Mouse (Mus musculus): ENCODE measurements around the gene Prl7d1. TPM values are rescaled to one million over a fixed set of nuclear protein-coding genes. Genes with fewer than 3 reads are reported as not detected.
"Not testable (repeated sequence)": the region's sequence is repeated elsewhere in the genome, so short reads cannot be mapped to it uniquely, and the experiment has no call there.

Prl7d1 gene
- 0.08 TPM in 1 of 2 replicates, not detected in the other for polyA plus RNA-seq (2012; rRNA removed)

GRCm38 (mm10) chr13:27716636-27717035 is at the start of gene Prl7d1:
Gene Prl7d1, minus strand, starts transcription at chr13:27716736.
- no peak for DNase-seq
- WGBS = 91% methylated on average over 5 of the region's 5 CpGs
- no peak within 1 kb of the TSS for H3K27ac ChIP-seq (ENCODE audit: insufficient read depth, low read length)

GRCm38 (mm10) chr13:27734512-27735186 is 18.1 kb upstream of the Prl7d1 start:
- no peaks in the 10 kb centered on the region for H3K27me3 ChIP-seq (ENCODE audit: control insufficient read depth, insufficient read depth, low read length)
- no peak for DNase-seq
- H3K27ac ChIP-seq (ENCODE audit: insufficient read depth, low read length) = no peak overlapping the region
- TF ChIP-seq CTCF (IDR thresholded peaks at IDR 0.05; ENCODE audit: borderline replicate concordance, insufficient read depth, low read depth, low read length) (no peak), POLR2A (IDR thresholded peaks at IDR 0.05; ENCODE audit: borderline replicate concordance, insufficient read depth, low read length) (no peak)
- WGBS = 90% methylated on average over 10 of the region's 10 CpGs
- no peaks in the 10 kb centered on the region for H3K4me1 ChIP-seq (ENCODE audit: control insufficient read depth, insufficient read depth, low read length)
- H3K4me3 ChIP-seq (replicated peaks; ENCODE audit: insufficient read depth, low read depth, low read length) = no peak overlapping the region

More at GRCm38 (mm10) chr13:27716636-27717035, at the start of gene Prl7d1:
- Histone ChIP-seq H3K4me1 (ENCODE audit: control insufficient read depth, insufficient read depth, low read length) (no peaks in the 10 kb centered on the region), H3K4me3 (replicated peaks; ENCODE audit: insufficient read depth, low read depth, low read length) (no peak within 1 kb of the TSS), H3K27me3 (ENCODE audit: control insufficient read depth, insufficient read depth, low read length) (no peaks in the 10 kb centered on the region)
- no peak for TF ChIP-seq POLR2A (IDR thresholded peaks at IDR 0.05; ENCODE audit: borderline replicate concordance, insufficient read depth, low read length)
- TF ChIP-seq CTCF (IDR thresholded peaks at IDR 0.05; ENCODE audit: borderline replicate concordance, insufficient read depth, low read depth, low read length) = no peak

GRCm38 (mm10) chr13:27730286-27730959 is 13.9 kb upstream of the Prl7d1 start:
- H3K27ac ChIP-seq (ENCODE audit: insufficient read depth, low read length); H3K27me3 ChIP-seq (ENCODE audit: control insufficient read depth, insufficient read depth, low read length); H3K4me3 ChIP-seq (replicated peaks; ENCODE audit: insufficient read depth, low read depth, low read length); H3K4me1 ChIP-seq (ENCODE audit: control insufficient read depth, insufficient read depth, low read length); DNase-seq: not testable (repeated sequence)
- WGBS = 81% methylated on average over 5 of the region's 5 CpGs

- not testable (repeated sequence) for H3K4me3 ChIP-seq (replicated peaks; ENCODE audit: insufficient read depth, low read depth, low read length); H3K27ac ChIP-seq (ENCODE audit: insufficient read depth, low read length); H3K27me3 ChIP-seq (ENCODE audit: control insufficient read depth, insufficient read depth, low read length); H3K4me1 ChIP-seq (ENCODE audit: control insufficient read depth, insufficient read depth, low read length); DNase-seq
- 93% methylated on average over 3 of the region's 3 CpGs for whole genome bisulfite sequencing
Measured at GRCm38 (mm10) chr13:27725057-27725456, 8.5 kb upstream of the Prl7d1 start.

- Histone ChIP-seq H3K27ac (ENCODE audit: insufficient read depth, low read length) (no peak overlapping the region), H3K27me3 (ENCODE audit: control insufficient read depth, insufficient read depth, low read length) (no peaks in the 10 kb centered on the region), H3K4me3 (replicated peaks; ENCODE audit: insufficient read depth, low read depth, low read length) (no peak overlapping the region), H3K4me1 (ENCODE audit: control insufficient read depth, insufficient read depth, low read length) (no peaks in the 10 kb centered on the region)
- 60% methylated on average over 2 of the region's 2 CpGs for WGBS
- DNase-seq = no peak
- TF ChIP-seq POLR2A (IDR thresholded peaks at IDR 0.05; ENCODE audit: borderline replicate concordance, insufficient read depth, low read length) = no peak
- TF ChIP-seq CTCF (IDR thresholded peaks at IDR 0.05; ENCODE audit: borderline replicate concordance, insufficient read depth, low read depth, low read length) = no peak
Measured at GRCm38 (mm10) chr13:27706521-27706920, 10.0 kb downstream of the Prl7d1 start.

GRCm38 (mm10) chr13:27667936-27668335 is 48.6 kb downstream of the Prl7d1 start, which contains the start of gene Prl7a2:
Gene Prl7a2, minus strand, starts transcription at chr13:27668036.
- 82% methylated on average over 4 of the region's 4 CpGs for WGBS
- no peak within 1 kb of the TSS for H3K4me3 ChIP-seq (replicated peaks; ENCODE audit: insufficient read depth, low read depth, low read length)
- no peak for DNase-seq
- H3K27ac ChIP-seq (ENCODE audit: insufficient read depth, low read length) = no peak within 1 kb of the TSS
- no peaks in the 10 kb centered on the region for H3K4me1 ChIP-seq (ENCODE audit: control insufficient read depth, insufficient read depth, low read length)
- no peaks in the 10 kb centered on the region for H3K27me3 ChIP-seq (ENCODE audit: control insufficient read depth, insufficient read depth, low read length)
- TF ChIP-seq POLR2A (IDR thresholded peaks at IDR 0.05; ENCODE audit: borderline replicate concordance, insufficient read depth, low read length) (no peak), CTCF (IDR thresholded peaks at IDR 0.05; ENCODE audit: borderline replicate concordance, insufficient read depth, low read depth, low read length) (no peak)

GRCm38 (mm10) chr13:27660747-27661146 is 55.8 kb downstream of the Prl7d1 start:
- no peaks in the 10 kb centered on the region for H3K4me1 ChIP-seq (ENCODE audit: control insufficient read depth, insufficient read depth, low read length)
- no peak overlapping the region for H3K27ac ChIP-seq (ENCODE audit: insufficient read depth, low read length)
- 89% methylated on average over 2 of the region's 2 CpGs for WGBS
- TF ChIP-seq POLR2A (IDR thresholded peaks at IDR 0.05; ENCODE audit: borderline replicate concordance, insufficient read depth, low read length) = no peak
- no peak for TF ChIP-seq CTCF (IDR thresholded peaks at IDR 0.05; ENCODE audit: borderline replicate concordance, insufficient read depth, low read depth, low read length)
- no peaks in the 10 kb centered on the region for H3K27me3 ChIP-seq (ENCODE audit: control insufficient read depth, insufficient read depth, low read length)
- H3K4me3 ChIP-seq (replicated peaks; ENCODE audit: insufficient read depth, low read depth, low read length) = no peak overlapping the region
- no peak for DNase-seq

Other genes with a start within 250 kb of the Prl7d1 start
- not detected in 2 replicates for gene Prl8a8, start 203.5 kb downstream of the Prl7d1 start, polyA plus RNA-seq (2012; rRNA removed)
- 0.20 TPM in 1 of 2 replicates, not detected in the other for gene Prl8a9, start 152.1 kb downstream of the Prl7d1 start, polyA plus RNA-seq (2012; rRNA removed)
- gene Prl8a1, start 134.6 kb downstream of the Prl7d1 start, polyA plus RNA-seq (2012; rRNA removed) = not detected in 2 replicates
- not detected in 2 replicates for gene Prl7b1, start 106.2 kb downstream of the Prl7d1 start, polyA plus RNA-seq (2012; rRNA removed)
- not detected in 2 replicates for gene Prl7a1, start 74.2 kb downstream of the Prl7d1 start, polyA plus RNA-seq (2012; rRNA removed)
- 0.08 TPM in 1 of 2 replicates, not detected in the other for gene Prl7a2, start 48.7 kb downstream of the Prl7d1 start, polyA plus RNA-seq (2012; rRNA removed)
- not detected in 2 replicates for gene Prl7c1, start 64.1 kb upstream of the Prl7d1 start, polyA plus RNA-seq (2012; rRNA removed)
- not detected in 2 replicates for gene Prl2a1, start 84.9 kb upstream of the Prl7d1 start, polyA plus RNA-seq (2012; rRNA removed)
- not detected in 2 replicates for gene Prl2c1, start 132.6 kb upstream of the Prl7d1 start, polyA plus RNA-seq (2012; rRNA removed)